Mouse (Mus musculus): ENCODE results near the gene Ubac2. TPM values are rescaled to one million over a fixed set of nuclear protein-coding genes. Genes with fewer than 3 reads are reported as not detected.

Ubac2 gene
- polyA plus RNA-seq, 1 experiment: 47.1 TPM

GRCm38 (mm10) chr14:121952046-121952400 is 73.6 kb downstream of the Ubac2 start:
- WGBS: 90% methylated on average over 5 of the region's 5 CpGs
- Histone ChIP-seq H3K4me3 (replicated peaks; ENCODE audit: extremely low read depth, low read depth, low read length) (no peak overlapping the region), H3K4me1 (ENCODE audit: control insufficient read depth, insufficient read depth, low read length) (peaks cover 7% of the 10 kb centered on the region)
- no peak for TF ChIP-seq POLR2A (IDR thresholded peaks at IDR 0.05; ENCODE audit: borderline replicate concordance, extremely low read depth, low read depth, low read length)
- no peak for TF ChIP-seq CTCF (IDR thresholded peaks at IDR 0.05; ENCODE audit: insufficient read depth, low read length)
- DNase-seq: no peak

- no peak for DNase-seq
- H3K4me3 ChIP-seq (replicated peaks; ENCODE audit: extremely low read depth, low read depth, low read length): no peak overlapping the region
- WGBS: 88% methylated on average over 11 of the region's 11 CpGs
- no peak for TF ChIP-seq CTCF (IDR thresholded peaks at IDR 0.05; ENCODE audit: insufficient read depth, low read length)
- no peak for TF ChIP-seq POLR2A (IDR thresholded peaks at IDR 0.05; ENCODE audit: borderline replicate concordance, extremely low read depth, low read depth, low read length)
- H3K4me1 ChIP-seq (ENCODE audit: control insufficient read depth, insufficient read depth, low read length): peaks cover 4% of the 10 kb centered on the region
Observed at GRCm38 (mm10) chr14:121954129-121954528, 75.7 kb downstream of the Ubac2 start.

- WGBS: 93% methylated on average over 12 of the region's 12 CpGs
Observed at GRCm38 (mm10) chr14:121954608-121955007, 76.2 kb downstream of the Ubac2 start.

GRCm38 (mm10) chr14:121955176-121955795 is 76.9 kb downstream of the Ubac2 start:
- H3K4me1 ChIP-seq (ENCODE audit: control insufficient read depth, insufficient read depth, low read length): peaks cover 4% of the 10 kb centered on the region
- 49% methylated on average over 5 of the region's 5 CpGs for WGBS
- no peak for DNase-seq
- H3K4me3 ChIP-seq (replicated peaks; ENCODE audit: extremely low read depth, low read depth, low read length): no peak overlapping the region
- TF ChIP-seq CTCF (IDR thresholded peaks at IDR 0.05; ENCODE audit: insufficient read depth, low read length) (no peak), POLR2A (IDR thresholded peaks at IDR 0.05; ENCODE audit: borderline replicate concordance, extremely low read depth, low read depth, low read length) (no peak)

More at GRCm38 (mm10) chr14:121954608-121955007, 76.2 kb downstream of the Ubac2 start:
- TF ChIP-seq POLR2A (IDR thresholded peaks at IDR 0.05; ENCODE audit: borderline replicate concordance, extremely low read depth, low read depth, low read length) (no peak), CTCF (IDR thresholded peaks at IDR 0.05; ENCODE audit: insufficient read depth, low read length) (no peak)
- Histone ChIP-seq H3K4me1 (ENCODE audit: control insufficient read depth, insufficient read depth, low read length) (peaks cover 4% of the 10 kb centered on the region), H3K4me3 (replicated peaks; ENCODE audit: extremely low read depth, low read depth, low read length) (no peak overlapping the region)
- DNase-seq: no peak

GRCm38 (mm10) chr14:121956291-121956690 is 77.9 kb downstream of the Ubac2 start:
- no peak overlapping the region for H3K4me3 ChIP-seq (replicated peaks; ENCODE audit: extremely low read depth, low read depth, low read length)
- TF ChIP-seq POLR2A (IDR thresholded peaks at IDR 0.05; ENCODE audit: borderline replicate concordance, extremely low read depth, low read depth, low read length) (no peak), CTCF (IDR thresholded peaks at IDR 0.05; ENCODE audit: insufficient read depth, low read length) (no peak)
- no peak for DNase-seq
- WGBS: 86% methylated on average over 5 of the region's 5 CpGs
- H3K4me1 ChIP-seq (ENCODE audit: control insufficient read depth, insufficient read depth, low read length): peaks cover 4% of the 10 kb centered on the region

- no peak for TF ChIP-seq POLR2A (IDR thresholded peaks at IDR 0.05; ENCODE audit: borderline replicate concordance, extremely low read depth, low read depth, low read length)
- TF ChIP-seq CTCF (IDR thresholded peaks at IDR 0.05; ENCODE audit: insufficient read depth, low read length): no peak
- no peak for DNase-seq
- 84% methylated on average over 10 of the region's 10 CpGs for WGBS
- Histone ChIP-seq H3K4me1 (ENCODE audit: control insufficient read depth, insufficient read depth, low read length) (peaks cover 5% of the 10 kb centered on the region), H3K4me3 (replicated peaks; ENCODE audit: extremely low read depth, low read depth, low read length) (no peak overlapping the region)
Observed at GRCm38 (mm10) chr14:121957176-121957871, 78.9 kb downstream of the Ubac2 start.

GRCm38 (mm10) chr14:121958041-121958750 is 79.8 kb downstream of the Ubac2 start:
- Histone ChIP-seq H3K4me1 (ENCODE audit: control insufficient read depth, insufficient read depth, low read length) (peaks cover 5% of the 10 kb centered on the region), H3K4me3 (replicated peaks; ENCODE audit: extremely low read depth, low read depth, low read length) (no peak overlapping the region)
- 63% methylated on average over 3 of the region's 3 CpGs for WGBS
- no peak for DNase-seq
- TF ChIP-seq CTCF (IDR thresholded peaks at IDR 0.05; ENCODE audit: insufficient read depth, low read length): no peak
- no peak for TF ChIP-seq POLR2A (IDR thresholded peaks at IDR 0.05; ENCODE audit: borderline replicate concordance, extremely low read depth, low read depth, low read length)

- whole genome bisulfite sequencing: 66% methylated on average over 10 of the region's 10 CpGs
- H3K4me3 ChIP-seq (replicated peaks; ENCODE audit: extremely low read depth, low read depth, low read length): no peak overlapping the region
- no peak for DNase-seq
- TF ChIP-seq CTCF (IDR thresholded peaks at IDR 0.05; ENCODE audit: insufficient read depth, low read length) (no peak), POLR2A (IDR thresholded peaks at IDR 0.05; ENCODE audit: borderline replicate concordance, extremely low read depth, low read depth, low read length) (no peak)
- H3K4me1 ChIP-seq (ENCODE audit: control insufficient read depth, insufficient read depth, low read length): peaks cover 11% of the 10 kb centered on the region
Observed at GRCm38 (mm10) chr14:121958751-121959537, 80.5 kb downstream of the Ubac2 start.

GRCm38 (mm10) chr14:121959538-121959980 is 81.1 kb downstream of the Ubac2 start:
- no peak overlapping the region for H3K4me3 ChIP-seq (replicated peaks; ENCODE audit: extremely low read depth, low read depth, low read length)
- WGBS: 85% methylated on average over 3 of the region's 3 CpGs

More at GRCm38 (mm10) chr14:121959538-121959980, 81.1 kb downstream of the Ubac2 start:
- TF ChIP-seq POLR2A (IDR thresholded peaks at IDR 0.05; ENCODE audit: borderline replicate concordance, extremely low read depth, low read depth, low read length): no peak
- no peak for TF ChIP-seq CTCF (IDR thresholded peaks at IDR 0.05; ENCODE audit: insufficient read depth, low read length)
- peaks cover 11% of the 10 kb centered on the region for H3K4me1 ChIP-seq (ENCODE audit: control insufficient read depth, insufficient read depth, low read length)
- no peak for DNase-seq

All from lung, adult 2 months (tissue).